22 mouse cellular contexts compared by ENCODE assay signal in genomic region chr14:73175031-73175430, GRCm38 (mm10). TPM values are rescaled to one million over a fixed set of nuclear protein-coding genes. Genes with fewer than 3 reads are reported as not detected.
DNase-seq lines count a peak whose midpoint lies in the region; ATAC-seq and TF ChIP-seq lines count a peak whose summit lies in the region.
"Had no signal": no experiment of that assay in that cellular context is flagged by ENCODE, and none has a peak within 500 bp of the region (broad histone marks: within the 10 kb centered on the region; RNA-seq: fewer than 3 reads in every experiment).

No protein-coding gene starts in this region.

- no peak for TF ChIP-seq POLR2A in olfactory bulb, adult 2 months (IDR thresholded peaks at IDR 0.05; ENCODE audit: insufficient read depth, low read depth, low read length)

- TF ChIP-seq CTCF in olfactory bulb, adult 2 months (IDR thresholded peaks at IDR 0.05; ENCODE audit: insufficient read depth, low read depth, low read length): no peak

- H3K4me1 ChIP-seq in forebrain, embryonic 13.5 days: peaks cover 22% of the 10 kb centered on the region
- no peaks in the 10 kb centered on the region for H3K4me1 ChIP-seq in forebrain, embryonic 11.5 days (replicated peaks; ENCODE audit: control insufficient read depth, insufficient read depth, low read length)
- peaks cover 35% of the 10 kb centered on the region for H3K4me1 ChIP-seq in heart, embryonic 13.5 days
- H3K4me1 ChIP-seq in heart, embryonic 11.5 days (ENCODE audit: control insufficient read depth, insufficient read depth, low read length): no peaks in the 10 kb centered on the region; the same call in 1 of the 2 replicates
- H3K4me1 ChIP-seq in neural tube, embryonic 13.5 days (replicated peaks): peaks cover 5% of the 10 kb centered on the region
- peaks cover 10% of the 10 kb centered on the region for H3K4me1 ChIP-seq in olfactory bulb, adult 2 months (ENCODE audit: control insufficient read depth, insufficient read depth, low read length)
- H3K4me1 ChIP-seq: hindbrain, embryonic 12.5 days had no signal

- H3K27ac ChIP-seq in forebrain, embryonic 13.5 days: peak overlapping the region; percentile 78
- no peak overlapping the region for H3K27ac ChIP-seq in forebrain, embryonic 11.5 days (ENCODE audit: low read depth, low read length)
- peak overlapping the region; percentile 65 for H3K27ac ChIP-seq in heart, embryonic 13.5 days (replicated peaks)
- no peak overlapping the region for H3K27ac ChIP-seq in heart, embryonic 11.5 days (ENCODE audit: low read depth, low read length)
- H3K27ac ChIP-seq in neural tube, embryonic 13.5 days (replicated peaks): peak overlapping the region; percentile 9; the same call in 1 of the 2 replicates
- peak overlapping the region; percentile 17; the same call in 1 of the 2 replicates for H3K27ac ChIP-seq in olfactory bulb, adult 2 months (ENCODE audit: insufficient read depth, low read depth, low read length)
- H3K27ac ChIP-seq: heart, adult 2 months; hindbrain, embryonic 12.5 days; kidney, postnatal 0 days; liver, embryonic 13.5 days had no signal

- 94% methylated on average over 1 of the region's 1 CpGs for WGBS in forebrain, embryonic 13.5 days
- WGBS in forebrain, embryonic 11.5 days: 92% methylated on average over 1 of the region's 1 CpGs
- 75% methylated on average over 1 of the region's 1 CpGs for WGBS in heart, embryonic 13.5 days
- 87% methylated on average over 1 of the region's 1 CpGs for WGBS in heart, embryonic 11.5 days (ENCODE audit: insufficient replicate concordance)
- 82% methylated on average over 1 of the region's 1 CpGs for WGBS in neural tube, embryonic 13.5 days
- 100% methylated on average over 1 of the region's 1 CpGs for WGBS in olfactory bulb, adult 2 months

- no peaks in the 10 kb centered on the region for H3K9me3 ChIP-seq in forebrain, embryonic 13.5 days (replicated peaks)
- H3K9me3 ChIP-seq in forebrain, embryonic 11.5 days (ENCODE audit: control insufficient read depth, low read length): no peaks in the 10 kb centered on the region
- H3K9me3 ChIP-seq in heart, embryonic 13.5 days: no peaks in the 10 kb centered on the region
- H3K9me3 ChIP-seq in heart, embryonic 11.5 days (replicated peaks; ENCODE audit: control insufficient read depth, low read length): no peaks in the 10 kb centered on the region
- no peaks in the 10 kb centered on the region for H3K9me3 ChIP-seq in neural tube, embryonic 13.5 days
- H3K9me3 ChIP-seq: hindbrain, embryonic 12.5 days; liver, embryonic 13.5 days had no signal

- no peak for DNase-seq in forebrain, embryonic 11.5 days (ENCODE audit: low spot score)
- no peak for DNase-seq in neural tube, embryonic 10.5 days (ENCODE audit: extremely low spot score, low spot score)
- DNase-seq in kidney, postnatal 25 days: no peak
- DNase-seq: adrenal gland, postnatal 36 days; cerebellum, adult 11-12 months; gastrocnemius, postnatal 25 days; heart, adult 2 months; heart, postnatal 10 days; liver, embryonic 13.5 days; retina, postnatal 1 day; right cerebral cortex, postnatal 25 days; spleen, adult 18-20 months had no signal

- H3K4me2 ChIP-seq in forebrain, embryonic 13.5 days: no peak overlapping the region
- H3K4me2 ChIP-seq in forebrain, embryonic 11.5 days (ENCODE audit: low read depth, low read length, severe bottlenecking): no peak overlapping the region
- H3K4me2 ChIP-seq in heart, embryonic 13.5 days: no peak overlapping the region
- H3K4me2 ChIP-seq in heart, embryonic 11.5 days: no peak overlapping the region
- H3K4me2 ChIP-seq in neural tube, embryonic 13.5 days: no peak overlapping the region
- H3K4me2 ChIP-seq: hindbrain, embryonic 12.5 days; liver, embryonic 13.5 days; lung, embryonic 14.5 days; midbrain, embryonic 11.5 days had no signal

- no peak overlapping the region for H3K4me3 ChIP-seq in forebrain, embryonic 13.5 days
- no peak overlapping the region for H3K4me3 ChIP-seq in forebrain, embryonic 11.5 days (ENCODE audit: low read depth, low read length)
- H3K4me3 ChIP-seq in heart, embryonic 13.5 days: no peak overlapping the region
- H3K4me3 ChIP-seq in heart, embryonic 11.5 days (ENCODE audit: low read depth, low read length): no peak overlapping the region
- H3K4me3 ChIP-seq in neural tube, embryonic 13.5 days: no peak overlapping the region
- no peak overlapping the region for H3K4me3 ChIP-seq in olfactory bulb, adult 2 months (ENCODE audit: insufficient read depth, low read depth, low read length)
- H3K4me3 ChIP-seq: erythroblast, embryonic 14.5 days; heart, adult 2 months; hindbrain, embryonic 12.5 days; liver, embryonic 13.5 days had no signal

- ATAC-seq in forebrain, embryonic 13.5 days: no peak
- ATAC-seq in forebrain, embryonic 11.5 days (replicated peaks; ENCODE audit: low FRiP score): no peak
- ATAC-seq in heart, embryonic 13.5 days (ENCODE audit: extremely low read depth, insufficient number of reproducible peaks, low FRiP score, low TSS enrichment): no peak
- ATAC-seq in heart, embryonic 11.5 days (replicated peaks; ENCODE audit: insufficient number of reproducible peaks, low FRiP score, low TSS enrichment): no peak
- no peak for ATAC-seq in neural tube, embryonic 13.5 days (ENCODE audit: low read depth)

- H3K9ac ChIP-seq in forebrain, embryonic 13.5 days: no peak overlapping the region
- H3K9ac ChIP-seq in forebrain, embryonic 11.5 days (ENCODE audit: low read length): no peak overlapping the region
- peak overlapping the region; percentile 19; the same call in 1 of the 2 replicates for H3K9ac ChIP-seq in heart, embryonic 13.5 days
- H3K9ac ChIP-seq in heart, embryonic 11.5 days (ENCODE audit: low read depth, low read length): no peak overlapping the region
- H3K9ac ChIP-seq in neural tube, embryonic 13.5 days: no peak overlapping the region
- H3K9ac ChIP-seq: hindbrain, embryonic 12.5 days; liver, embryonic 13.5 days; lung, embryonic 14.5 days had no signal

- no peaks in the 10 kb centered on the region for H3K27me3 ChIP-seq in forebrain, embryonic 13.5 days
- no peaks in the 10 kb centered on the region for H3K27me3 ChIP-seq in forebrain, embryonic 11.5 days (ENCODE audit: control insufficient read depth, insufficient read depth, low read length)
- no peaks in the 10 kb centered on the region for H3K27me3 ChIP-seq in heart, embryonic 13.5 days (replicated peaks)
- H3K27me3 ChIP-seq in heart, embryonic 11.5 days (ENCODE audit: control insufficient read depth, insufficient read depth, low read length): no peaks in the 10 kb centered on the region
- no peaks in the 10 kb centered on the region for H3K27me3 ChIP-seq in neural tube, embryonic 13.5 days
- H3K27me3 ChIP-seq: hindbrain, embryonic 12.5 days; liver, embryonic 13.5 days had no signal

- H3K36me3 ChIP-seq in forebrain, embryonic 13.5 days (ENCODE audit: poor library complexity, severe bottlenecking): peaks cover 72% of the 10 kb centered on the region
- peaks cover 6% of the 10 kb centered on the region; the same call in 1 of the 2 replicates for H3K36me3 ChIP-seq in forebrain, embryonic 11.5 days (ENCODE audit: control insufficient read depth, insufficient read depth, low read length)
- H3K36me3 ChIP-seq in heart, embryonic 13.5 days: peaks cover 87% of the 10 kb centered on the region
- H3K36me3 ChIP-seq in heart, embryonic 11.5 days (ENCODE audit: control insufficient read depth, insufficient read depth, low read length): peaks cover 12% of the 10 kb centered on the region
- H3K36me3 ChIP-seq in neural tube, embryonic 13.5 days: peaks cover 90% of the 10 kb centered on the region

RNA-seq across cellular contexts. Expression of gene Rcbtb2, which starts 52.2 kb away (rescaled TPM):
- 110 and 111 TPM in 2 replicates for polyA plus RNA-seq in forebrain, embryonic 13.5 days (2015; fragmentation: Nextera tagmentation; extraction: Ambion mirVana)
- 142 and 160 TPM in 2 replicates for polyA plus RNA-seq in forebrain, embryonic 11.5 days (2014; fragmentation: Nextera tagmentation; extraction: Ambion mirVana)
- polyA plus RNA-seq in heart, embryonic 13.5 days (2015; fragmentation: Nextera tagmentation; extraction: Ambion mirVana): 61.2 and 61.9 TPM in 2 replicates
- 71.4 and 74.7 TPM in 2 replicates for polyA plus RNA-seq in heart, embryonic 11.5 days (2014; fragmentation: Nextera tagmentation; extraction: Ambion mirVana)
- 81.2 and 101 TPM in 2 replicates for polyA plus RNA-seq in neural tube, embryonic 13.5 days (2015; fragmentation: Nextera tagmentation; extraction: Ambion mirVana)
- polyA plus RNA-seq in olfactory bulb, adult 2 months (2012; ENCODE audit: insufficient read depth, insufficient read length, low replicate concordance, missing spikeins): not detected in 2 replicates

Comparison
In these comparisons a context has a peak if more than half of its experiments do, and no peak if none do; other contexts are left out.
1. H3K27ac ChIP-seq: peak in forebrain, embryonic 13.5 days (single experiment), heart, embryonic 13.5 days (single experiment), neural tube, embryonic 13.5 days (single experiment) and olfactory bulb, adult 2 months (single experiment); none in forebrain, embryonic 11.5 days (single experiment) and heart, embryonic 11.5 days (single experiment).